Mouse (Mus musculus) lung, adult 2 months (tissue): ENCODE measurements at regions not wholly inside any gene's neighbourhood (a gene's known extent, or its start where the extent isn't known, plus 50 kb on each side); places are given as distances from the start of the nearest gene placed in this dataset.

ENCODE experiments used
- DNase-seq: peaks from one replicate; pipeline ENCODE4 v3.0.0; 2022
- H3K4me1 ChIP-seq: fragments of 200-500 bp; 2 replicates; pipeline ENCODE4 v1.6.1; 2011; ENCODE audit warnings: low read length; ENCODE audit not compliant: control insufficient read depth, insufficient read depth
- H3K4me3 ChIP-seq: fragments of 200-500 bp; replicated peaks from 2 replicates; pipeline ENCODE3; 2011; ENCODE audit warnings: low read depth, mild to moderate bottlenecking, control low read depth, low read length; ENCODE audit errors: extremely low read depth
- CTCF ChIP-seq: fragments of 200-500 bp; IDR thresholded peaks from 2 replicates; pipeline ENCODE4 v1.5.1; 2011; ENCODE audit warnings: mild to moderate bottlenecking, low read length, control low read depth; ENCODE audit not compliant: insufficient read depth
- POLR2A ChIP-seq: fragments of 200-500 bp; IDR thresholded peaks from 2 replicates; pipeline ENCODE4 v1.6.1; 2011; ENCODE audit warnings: low read depth, mild to moderate bottlenecking, control low read depth, low read length, borderline replicate concordance; ENCODE audit errors: extremely low read depth
- WGBS: fragments of 180-500 bp; shearing (Covaris S2); methylation state at CpG from one replicate; pipeline ENCODE4 v1.1.7; 2018; 5-methylcytosine and 5-hydroxymethylcytosine counted together

- H3K4me1 ChIP-seq: peaks cover 3% of the 10 kb centered on the region; the same call in 1 of the 2 replicates
- WGBS: 60% methylated on average over 13 of the region's 13 CpGs
- no peak for DNase-seq
- H3K4me3 ChIP-seq: no peak overlapping the region
- no peak for TF ChIP-seq POLR2A
Observed at GRCm38 (mm10) chrX:99358051-99358617, 112.9 kb downstream of the Pja1 start.

GRCm38 (mm10) chrX:99355128-99355527 is 115.9 kb downstream of the Pja1 start:
- Histone ChIP-seq H3K4me1 (peaks cover 3% of the 10 kb centered on the region; the same call in 1 of the 2 replicates), H3K4me3 (no peak overlapping the region)
- DNase-seq: no peak
- WGBS: 45% methylated on average over 5 of the region's 5 CpGs
- TF ChIP-seq CTCF: no peak
- TF ChIP-seq POLR2A: no peak

DNA sequence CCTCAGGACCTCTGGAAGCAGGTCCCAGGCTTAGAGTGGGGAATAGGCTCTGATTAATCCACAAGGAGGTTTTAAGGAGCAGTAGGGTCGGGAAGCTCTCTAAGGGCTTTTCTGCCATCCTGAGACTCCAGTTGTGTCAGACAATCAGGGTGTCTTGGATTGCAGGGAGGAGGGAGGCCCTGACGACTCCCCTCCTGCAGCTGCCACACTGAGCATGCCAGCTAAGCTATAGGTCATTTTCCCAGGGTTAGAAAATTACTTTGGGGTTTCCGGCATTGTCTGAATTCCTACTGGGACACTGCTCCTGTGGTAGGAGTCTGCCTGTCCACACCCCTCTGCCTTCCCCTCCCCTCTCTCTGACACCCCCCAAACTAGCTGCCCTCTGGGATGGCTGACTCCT is 120.8 kb downstream of the Pja1 start:
- no peak for DNase-seq
- TF ChIP-seq POLR2A: no peak
- no peak for TF ChIP-seq CTCF
- no peaks in the 10 kb centered on the region for H3K4me1 ChIP-seq
- no peak overlapping the region for H3K4me3 ChIP-seq
- 67% methylated on average over 3 of the region's 3 CpGs for WGBS

DNA sequence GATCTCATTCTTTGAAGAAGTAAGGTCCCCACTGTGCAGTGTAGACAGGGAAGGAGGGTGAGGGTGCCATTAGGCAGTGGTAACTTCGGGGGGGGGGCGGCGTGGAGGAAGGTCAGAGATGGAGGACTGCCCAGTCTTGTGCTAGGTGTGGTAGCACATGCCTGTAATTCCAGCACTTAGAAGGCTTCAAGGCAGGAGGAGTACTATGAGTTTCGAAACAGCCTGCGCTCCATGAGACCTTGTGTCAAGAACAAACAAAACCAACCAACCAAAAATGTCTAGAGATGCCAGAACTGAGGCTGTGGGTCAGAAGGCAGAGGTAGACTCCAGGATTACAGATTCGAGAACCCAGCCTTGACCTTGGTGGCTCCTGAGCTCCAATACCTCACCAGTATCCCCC is 130.8 kb downstream of the Pja1 start:
- Histone ChIP-seq H3K4me1 (peaks cover 2% of the 10 kb centered on the region), H3K4me3 (no peak overlapping the region)
- TF ChIP-seq CTCF: no peak
- no peak for TF ChIP-seq POLR2A
- DNase-seq: peak; percentile 17
- WGBS: 80% methylated on average over 6 of the region's 6 CpGs

GRCm38 (mm10) chrX:99339081-99339876 is 131.8 kb downstream of the Pja1 start:
- H3K4me1 ChIP-seq: peaks cover 4% of the 10 kb centered on the region
- TF ChIP-seq POLR2A: no peak
- no peak for TF ChIP-seq CTCF
- H3K4me3 ChIP-seq: no peak overlapping the region
- 53% methylated on average over 9 of the region's 9 CpGs for WGBS
- peak; percentile 29 for DNase-seq

DNA sequence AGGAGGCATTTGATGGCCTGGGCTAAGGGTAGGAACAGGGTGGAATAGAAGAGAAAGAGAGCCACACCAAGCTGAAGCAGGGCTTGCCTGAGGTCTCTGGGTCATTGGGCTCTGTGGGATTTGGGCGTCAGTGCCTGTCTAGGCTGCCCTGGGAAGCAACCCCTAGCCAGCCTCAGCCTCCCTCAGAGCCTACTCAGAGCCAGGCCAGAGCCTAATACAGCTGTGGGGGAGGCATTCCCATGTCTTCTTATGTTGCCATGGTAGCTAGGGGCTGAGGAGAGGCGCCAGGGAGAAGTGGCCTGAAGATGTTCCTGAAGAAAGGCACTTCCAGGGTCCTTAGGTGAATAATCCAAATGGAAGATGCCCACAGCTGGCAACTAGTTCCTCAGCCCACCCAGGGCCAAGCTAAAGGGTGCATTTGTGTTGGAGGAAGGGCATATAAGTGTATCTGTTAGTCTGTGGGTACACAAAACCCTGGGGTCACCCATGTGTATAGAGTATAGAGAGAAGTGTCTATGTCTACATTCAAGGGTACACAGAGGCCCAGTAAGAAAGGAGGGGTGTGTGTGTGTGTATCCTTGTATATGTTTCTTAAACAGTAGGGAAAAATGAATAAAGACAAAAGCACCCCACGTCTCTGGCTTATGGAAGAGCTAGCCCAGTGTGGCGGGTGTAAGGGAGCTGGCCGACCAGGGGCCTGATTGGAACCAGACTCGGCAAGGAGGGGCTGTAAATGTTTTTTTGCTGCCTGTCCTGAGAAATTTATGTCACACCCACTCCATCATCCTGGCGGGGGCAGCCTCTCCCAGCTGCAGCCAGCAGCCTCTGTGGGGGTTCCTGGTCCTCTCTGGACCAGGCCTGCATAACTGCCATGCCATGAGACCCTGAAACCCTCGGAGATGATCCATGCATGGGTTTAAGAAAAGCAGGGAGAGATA is 134.2 kb downstream of the Pja1 start:
- no peak for DNase-seq

GRCm38 (mm10) chrX:99335886-99336589 is 135.0 kb downstream of the Pja1 start:
- 63% methylated on average over 8 of the region's 8 CpGs for WGBS
- Histone ChIP-seq H3K4me3 (no peak overlapping the region), H3K4me1 (peaks cover 5% of the 10 kb centered on the region)
- TF ChIP-seq CTCF: no peak
- no peak for TF ChIP-seq POLR2A
- no peak for DNase-seq

More for the DNA sequence above, 134.2 kb downstream of the Pja1 start:
- TF ChIP-seq POLR2A (no peak), CTCF (no peak)
- H3K4me3 ChIP-seq: no peak overlapping the region
- H3K4me1 ChIP-seq: peaks cover 5% of the 10 kb centered on the region
- WGBS: 69% methylated on average over 8 of the region's 8 CpGs

DNA sequence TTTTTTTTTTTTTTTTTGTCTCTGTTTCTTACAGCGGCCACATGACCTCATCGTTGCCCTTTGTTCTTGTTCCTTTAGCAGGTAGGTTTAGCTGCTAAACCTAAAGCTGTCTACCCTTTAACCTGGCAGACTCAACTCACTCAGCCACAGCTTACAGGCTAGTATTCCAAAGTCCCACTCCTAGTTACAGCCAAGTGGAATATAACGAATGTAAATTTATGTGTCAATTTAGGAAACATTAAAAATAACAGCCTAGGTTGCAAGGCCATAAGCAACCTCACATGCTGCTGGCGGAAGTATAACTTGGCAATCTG is 138.7 kb downstream of the Pja1 start:
- Histone ChIP-seq H3K4me3 (no peak overlapping the region), H3K4me1 (peaks cover 3% of the 10 kb centered on the region)
- TF ChIP-seq CTCF: no peak
- no peak for DNase-seq
- WGBS: 71% methylated on average over 4 of the region's 4 CpGs

GRCm38 (mm10) chrX:99331764-99332456 is 139.2 kb downstream of the Pja1 start:
- TF ChIP-seq POLR2A (no peak), CTCF (no peak)
- H3K4me3 ChIP-seq: no peak overlapping the region
- peaks cover 3% of the 10 kb centered on the region for H3K4me1 ChIP-seq
- WGBS: 78% methylated on average over 9 of the region's 9 CpGs
- no peak for DNase-seq
